Mouse (Mus musculus) activated CD4-positive, CD25-positive, alpha-beta regulatory T cell, adult 4 months (primary cell): Measurements from ENCODE around the gene Obp2b. TPM values are rescaled to one million over a fixed set of nuclear protein-coding genes. Genes with fewer than 3 reads are reported as not detected.
"Not testable (repeated sequence)": the region's sequence is repeated elsewhere in the genome, so short reads cannot be mapped to it uniquely, and the experiment has no call there.

ENCODE experiments used
- ATAC-seq: one replicate; pipeline ENCODE4 v1.8.0; 2017
- polyA plus RNA-seq, 2 experiments: library from polyadenylated mRNA; unstranded; fragments of 100-300 nt; shearing (Covaris generic); gene quantifications; one replicate each; pipeline ENCODE4 v1.2.1; 2017

The Obp2b gene
- not detected for polyA plus RNA-seq

DNA sequence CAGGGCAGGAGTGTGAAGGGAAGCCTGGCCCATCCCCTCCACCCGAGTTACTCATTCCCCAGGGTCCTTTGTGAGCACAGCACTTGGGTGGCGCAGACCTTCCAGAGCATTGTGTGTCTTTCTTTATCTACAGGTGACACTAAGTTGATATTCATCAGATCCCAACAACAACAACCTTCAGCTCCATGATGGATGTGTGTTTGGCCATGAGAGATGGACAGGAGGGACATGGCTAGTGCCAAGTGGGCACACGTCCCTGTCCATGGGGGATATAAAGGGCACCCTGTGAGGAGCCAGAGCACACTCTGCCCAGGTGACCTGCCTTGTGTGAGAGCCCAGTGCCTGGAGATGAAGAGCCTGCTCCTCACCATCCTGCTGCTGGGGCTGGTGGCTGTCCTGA lies at the start of gene Obp2b:
Gene Obp2b, plus strand, starts transcription at position 301 of the 400 bp plus-strand sequence.
- not testable (repeated sequence) for ATAC-seq

DNA sequence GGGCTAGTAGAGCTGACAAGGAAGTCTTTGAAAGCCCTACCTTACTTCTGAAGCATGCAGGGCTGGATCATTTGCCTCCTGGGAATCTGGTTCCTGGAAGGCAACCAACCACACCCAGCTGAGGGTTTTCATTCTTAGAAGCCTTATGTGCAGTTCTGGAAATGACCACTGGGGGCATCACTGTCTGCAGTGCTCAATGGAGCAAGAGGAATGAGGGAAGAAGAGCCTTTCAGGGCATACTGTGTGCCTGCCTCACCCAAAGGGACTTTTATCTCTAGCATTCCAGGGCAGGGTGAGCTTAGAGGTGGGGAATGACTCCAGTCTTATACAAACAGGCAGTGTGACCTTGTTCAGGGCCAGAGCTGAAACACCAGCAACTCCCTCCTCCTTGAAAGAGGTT lies 42.2 kb upstream of the Obp2b start:
- ATAC-seq = no peak

DNA sequence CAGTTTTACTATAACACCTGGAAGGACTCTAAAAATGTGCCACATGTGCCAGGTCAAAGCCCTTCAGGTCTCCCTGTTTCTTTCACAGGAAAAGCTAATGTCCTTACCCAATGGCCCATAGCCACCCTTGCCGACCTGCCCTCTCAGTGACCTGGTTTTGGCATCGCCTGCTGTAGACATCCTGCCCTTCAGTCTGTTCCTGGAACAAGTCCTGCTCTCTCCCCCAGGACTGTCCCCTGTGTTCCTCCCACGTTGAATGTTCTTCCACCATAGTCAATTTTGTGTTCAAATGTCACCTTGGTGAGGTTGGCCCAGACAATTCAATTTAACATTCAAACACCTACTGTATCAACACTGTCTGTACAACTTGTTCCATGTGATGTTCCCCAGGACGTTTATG lies 39.9 kb upstream of the Obp2b start:
- no peak for ATAC-seq

DNA sequence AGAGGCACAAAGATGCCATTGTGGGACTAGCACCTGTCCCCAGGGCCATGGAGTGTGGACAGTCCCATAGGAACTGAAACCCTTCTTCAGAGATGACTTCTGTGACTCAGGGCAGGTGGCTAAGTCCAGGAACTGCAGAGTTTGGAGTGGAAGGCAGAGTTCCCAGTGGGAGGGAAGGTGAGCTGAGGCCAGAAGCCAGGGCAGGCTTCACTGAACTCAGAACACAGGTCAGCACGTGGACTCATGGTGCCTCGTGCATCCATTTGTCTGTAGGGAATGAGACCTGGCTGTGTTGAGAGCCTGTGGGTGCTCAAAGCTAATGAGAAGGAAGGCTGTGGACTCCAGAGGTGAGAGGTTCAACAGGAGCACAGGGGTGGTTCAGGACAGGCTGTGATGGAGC lies 38.1 kb upstream of the Obp2b start:
- ATAC-seq = no peak

DNA sequence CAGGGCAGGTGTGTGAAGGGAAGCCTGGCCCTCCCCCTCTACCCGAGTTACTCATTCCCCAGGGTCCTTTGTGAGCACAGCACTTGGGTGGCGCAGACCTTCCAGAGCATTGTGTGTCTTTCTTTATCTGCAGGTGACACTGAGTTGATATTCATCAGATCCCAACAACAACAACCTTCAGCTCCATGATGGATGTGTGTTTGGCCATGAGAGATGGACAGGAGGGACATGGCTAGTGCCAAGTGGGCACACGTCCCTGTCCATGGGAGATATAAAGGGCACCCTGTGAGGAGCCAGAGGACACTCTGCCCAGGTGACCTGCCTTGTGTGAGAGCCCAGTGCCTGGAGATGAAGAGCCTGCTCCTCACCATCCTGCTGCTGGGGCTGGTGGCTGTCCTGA lies 37.1 kb upstream of the Obp2b start, which contains the start of gene Obp2a:
Gene Obp2a, plus strand, starts transcription at position 301 of the 400 bp plus-strand sequence.
- not testable (repeated sequence) for ATAC-seq

DNA sequence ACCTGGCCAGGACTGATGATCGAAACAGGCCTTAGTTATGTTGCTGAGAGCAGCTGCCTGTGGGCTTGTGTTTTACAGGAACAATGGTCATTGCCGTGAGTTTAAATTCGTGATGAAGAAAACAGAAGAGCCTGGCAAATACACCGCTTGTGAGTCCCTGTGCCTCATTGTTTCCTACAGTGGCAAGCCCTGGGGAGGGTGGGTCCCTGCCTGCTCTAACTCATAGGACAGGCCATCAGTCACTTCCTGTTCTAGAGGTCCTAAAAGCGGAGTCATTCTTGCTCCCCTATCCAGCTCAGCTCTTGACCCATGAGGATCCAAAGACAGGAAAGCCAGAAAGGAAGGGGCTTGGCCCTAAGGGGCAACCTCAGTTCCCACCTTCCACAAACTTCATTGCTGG lies 35.8 kb upstream of the Obp2b start:
- ATAC-seq = no peak

DNA sequence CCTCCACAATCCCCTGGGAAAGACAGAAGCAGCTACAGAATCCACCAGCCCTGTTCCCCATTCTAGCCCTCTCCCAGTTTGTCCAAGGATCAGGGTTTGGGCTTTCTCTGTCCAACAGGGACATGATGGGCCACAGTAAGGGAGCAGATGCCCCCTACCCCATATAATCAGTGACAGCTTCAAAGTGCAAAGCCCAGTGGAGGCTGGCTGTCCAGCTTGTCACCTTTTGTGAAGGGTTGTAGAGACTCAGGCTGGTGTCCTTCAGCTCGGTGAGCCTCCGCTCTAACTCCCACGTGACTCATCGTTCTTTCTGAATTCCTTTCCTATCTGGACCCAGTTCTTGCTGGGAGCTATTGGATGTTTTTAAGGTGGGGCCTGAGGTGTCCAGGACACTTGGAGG lies 33.1 kb upstream of the Obp2b start:
- no peak for ATAC-seq

DNA sequence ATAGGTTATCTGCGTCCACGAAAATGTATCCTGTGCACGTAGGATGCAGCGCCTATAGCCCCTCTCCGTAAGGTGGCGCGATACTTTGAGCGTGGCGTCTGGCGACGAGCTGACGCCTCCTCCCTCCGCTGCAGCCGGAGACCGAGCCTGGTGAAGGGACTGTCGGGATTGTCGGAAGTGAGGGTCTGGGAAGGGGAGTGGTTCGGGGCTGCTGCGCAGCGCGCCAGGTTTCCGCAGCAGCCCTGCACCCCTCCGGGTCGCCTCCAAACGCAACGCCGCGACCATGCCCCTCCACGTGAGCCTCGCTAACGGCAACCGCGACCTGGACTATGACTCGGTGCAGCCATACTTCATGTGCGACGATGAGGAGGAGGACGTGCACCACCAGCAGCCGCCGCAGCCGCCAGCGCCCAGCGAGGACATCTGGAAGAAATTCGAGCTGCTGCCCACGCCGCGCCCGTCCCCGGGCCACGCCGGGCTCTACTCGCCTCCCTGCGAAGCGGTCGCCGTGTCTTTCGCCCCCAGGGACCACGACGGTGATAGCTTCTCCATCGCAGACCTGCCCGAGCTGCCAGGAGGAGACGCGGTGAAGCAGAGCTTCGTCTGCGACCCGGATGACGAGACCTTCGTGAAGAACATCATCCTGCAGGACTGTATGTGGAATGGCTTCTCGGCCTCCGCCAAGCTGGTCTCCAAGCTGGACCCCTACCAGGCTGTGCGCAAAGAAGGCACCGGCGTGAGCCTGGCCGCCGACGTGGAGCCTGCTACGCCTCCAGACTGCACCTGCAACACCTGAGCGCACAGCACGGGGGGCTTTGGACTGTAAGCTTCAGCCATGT lies 29.9 kb upstream of the Obp2b start, which contains the start of gene Bmyc:
Gene Bmyc, plus strand, starts transcription at position 97 of the 839 bp plus-strand sequence.
- ATAC-seq = peak; percentile 90

DNA sequence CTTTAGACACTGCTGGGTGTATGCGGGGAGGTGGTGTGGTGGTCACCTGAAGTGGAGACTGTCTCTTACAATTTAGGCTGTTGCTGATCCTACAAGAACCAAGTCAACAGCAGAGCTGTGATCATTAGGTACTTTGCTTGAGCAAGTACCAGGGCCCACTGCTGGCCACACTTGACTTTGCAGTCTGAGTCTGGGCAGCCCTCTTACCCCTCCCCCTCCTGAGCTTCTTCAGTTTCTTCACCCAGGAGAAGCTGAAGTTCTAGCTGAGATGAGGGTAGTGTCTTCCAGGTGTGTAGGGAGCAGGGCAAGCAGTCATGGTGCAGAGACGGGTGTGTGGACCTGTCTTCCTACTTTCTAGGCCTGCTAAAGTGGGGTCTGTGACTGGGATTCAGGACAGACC lies 28.7 kb upstream of the Obp2b start:
- ATAC-seq = peak; percentile 38

DNA sequence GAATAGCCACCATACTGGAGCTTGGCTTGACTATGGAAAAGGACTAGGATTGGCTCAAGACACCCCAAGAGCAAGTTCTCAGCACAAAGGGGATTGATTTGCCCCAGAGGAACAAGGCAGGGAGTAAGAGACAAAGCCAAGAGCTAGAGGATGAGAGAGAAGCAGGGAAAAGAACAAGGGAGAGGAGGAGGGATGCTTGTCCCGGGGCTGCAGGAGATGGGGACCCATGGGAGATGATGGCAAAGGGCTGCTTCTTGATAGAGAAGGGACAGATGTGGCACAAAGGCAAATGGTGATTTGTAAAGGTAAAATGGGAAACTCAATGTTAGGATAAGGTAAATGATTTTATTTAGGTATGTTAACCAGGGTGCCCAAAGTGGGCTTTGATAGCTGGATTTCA lies 27.8 kb upstream of the Obp2b start:
- ATAC-seq = not testable (repeated sequence)

DNA sequence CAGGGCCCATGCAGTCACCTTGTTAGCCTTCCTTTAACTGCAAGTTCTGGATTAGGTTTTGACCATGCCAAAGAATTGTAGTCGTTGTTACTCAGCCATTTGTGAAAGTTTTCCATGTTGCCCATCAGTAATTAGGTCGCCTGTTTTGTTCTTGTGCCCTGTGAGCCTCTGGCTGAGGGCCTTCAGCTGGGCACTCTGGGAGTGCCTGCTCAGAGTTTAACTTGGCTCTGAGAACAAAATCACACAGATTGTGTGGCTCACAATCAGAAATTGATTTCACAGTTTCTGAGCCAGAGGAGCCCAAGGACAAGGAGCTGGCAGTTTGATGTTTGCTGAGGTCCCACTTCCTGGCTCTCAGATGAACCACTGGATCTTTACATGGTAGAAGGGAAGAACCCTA lies 27.0 kb upstream of the Obp2b start:
- ATAC-seq = not testable (repeated sequence)

DNA sequence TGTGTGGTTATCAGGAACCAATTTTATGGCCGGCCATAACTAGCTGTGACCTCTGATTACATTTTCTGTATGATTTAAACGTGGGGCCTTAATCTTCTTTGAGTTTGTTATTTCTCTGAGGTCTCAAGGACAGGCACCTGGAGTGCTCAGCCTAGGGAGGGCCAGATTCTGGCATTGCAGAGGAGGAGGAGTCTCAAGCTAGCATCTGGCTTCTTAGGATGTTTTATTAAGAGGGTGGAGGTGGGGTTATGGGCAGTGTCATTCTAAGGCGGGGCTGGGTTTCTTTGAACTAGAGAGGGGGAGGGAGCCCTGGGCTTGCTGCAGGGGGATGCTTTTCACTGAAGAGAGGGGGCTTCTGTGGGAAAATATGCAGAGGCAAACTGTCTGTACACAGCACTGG lies 25.2 kb upstream of the Obp2b start:
- ATAC-seq = not testable (repeated sequence)

DNA sequence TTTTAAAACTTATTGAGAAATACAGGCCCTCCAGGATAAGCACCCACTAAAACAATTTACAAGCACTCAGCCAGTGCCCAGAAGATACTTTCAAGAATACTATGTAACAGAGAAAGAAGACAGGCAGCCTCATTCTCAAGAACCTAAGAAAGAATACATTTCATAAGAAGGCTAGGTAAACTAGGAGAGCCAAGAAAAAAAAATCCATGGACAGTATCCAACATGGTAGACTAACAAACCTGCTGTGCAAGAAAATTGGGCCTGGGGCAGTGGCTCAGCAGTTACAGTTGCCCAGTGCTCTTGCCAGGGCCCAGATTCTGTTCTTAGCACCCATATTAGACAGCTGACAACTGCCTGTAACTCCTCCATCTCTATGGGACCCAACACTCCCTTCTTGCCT lies 19.6 kb upstream of the Obp2b start:
- ATAC-seq = no peak

DNA sequence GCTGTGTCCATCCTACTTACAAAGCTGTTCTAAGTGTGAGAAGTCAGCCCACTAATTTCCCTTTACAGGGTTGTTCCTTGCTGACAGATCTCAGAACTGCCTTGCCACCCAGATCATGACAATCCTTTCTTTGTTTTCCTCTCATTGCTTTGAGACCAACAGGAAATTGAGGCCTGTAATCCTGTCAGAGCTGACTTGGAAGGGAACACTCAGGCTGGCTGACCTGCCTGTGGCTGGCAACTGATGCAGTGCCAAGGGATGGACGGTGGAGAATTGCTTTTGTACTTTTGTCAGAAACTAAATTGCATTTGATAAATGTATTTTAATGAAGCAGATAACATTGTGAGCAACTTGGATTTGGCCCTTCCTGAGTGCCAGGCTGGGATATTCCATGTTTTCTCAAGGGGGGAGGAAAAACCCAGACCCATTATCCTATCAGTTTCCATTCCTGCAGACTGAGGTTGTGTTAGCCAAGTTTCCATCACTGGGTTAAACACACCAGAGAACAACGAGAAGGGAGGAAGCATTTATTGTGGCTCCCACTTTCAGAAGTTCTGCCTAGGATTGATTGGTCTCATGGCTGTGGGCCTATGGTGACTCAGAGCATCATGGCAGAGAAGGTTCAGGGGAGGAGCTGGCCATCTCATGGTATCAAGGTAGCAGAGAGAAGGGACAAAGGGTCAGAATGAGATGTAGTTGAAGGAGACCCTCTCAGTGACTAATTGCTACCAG lies 3.4 kb upstream of the Obp2b start:
- ATAC-seq = no peak

DNA sequence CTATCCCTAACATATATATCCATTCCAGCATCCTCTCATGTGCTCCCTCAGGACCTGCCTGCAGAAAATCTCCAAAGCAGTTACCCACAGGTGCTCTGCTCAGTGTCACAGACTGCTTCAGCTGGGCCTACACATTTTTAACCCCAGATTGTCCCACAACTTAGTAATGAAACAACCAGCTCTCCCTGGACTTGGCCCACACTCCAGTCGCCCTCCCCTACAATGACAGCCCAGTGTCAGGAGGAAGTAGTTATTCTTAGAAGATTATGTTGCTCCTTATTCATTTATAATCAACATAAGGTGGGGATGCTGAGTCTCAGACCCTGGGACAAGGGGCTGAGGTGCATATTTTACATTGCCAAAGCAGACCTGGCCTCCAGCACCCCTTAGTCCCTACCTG lies 4.9 kb downstream of the Obp2b start:
- ATAC-seq = no peak

DNA sequence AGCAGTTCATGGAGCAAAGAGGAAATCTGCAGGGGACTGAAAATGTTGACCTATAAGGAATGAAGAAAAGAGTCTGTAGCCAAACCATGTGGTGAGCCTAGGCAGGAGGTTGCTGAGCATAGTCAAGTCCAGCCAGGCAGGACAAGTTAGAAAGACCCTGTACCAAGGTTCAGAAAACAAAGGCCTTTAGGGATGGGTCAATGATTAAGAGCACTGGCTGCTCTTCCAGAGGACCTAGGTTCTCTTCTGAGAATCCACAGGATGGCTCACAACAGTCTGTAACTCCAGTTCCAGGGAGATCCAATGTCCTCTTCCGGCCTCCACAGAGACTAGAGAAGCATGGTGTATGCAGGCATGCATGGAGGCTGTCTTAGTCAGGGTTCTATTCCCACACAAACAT lies 17.4 kb downstream of the Obp2b start:
- ATAC-seq = no peak

DNA sequence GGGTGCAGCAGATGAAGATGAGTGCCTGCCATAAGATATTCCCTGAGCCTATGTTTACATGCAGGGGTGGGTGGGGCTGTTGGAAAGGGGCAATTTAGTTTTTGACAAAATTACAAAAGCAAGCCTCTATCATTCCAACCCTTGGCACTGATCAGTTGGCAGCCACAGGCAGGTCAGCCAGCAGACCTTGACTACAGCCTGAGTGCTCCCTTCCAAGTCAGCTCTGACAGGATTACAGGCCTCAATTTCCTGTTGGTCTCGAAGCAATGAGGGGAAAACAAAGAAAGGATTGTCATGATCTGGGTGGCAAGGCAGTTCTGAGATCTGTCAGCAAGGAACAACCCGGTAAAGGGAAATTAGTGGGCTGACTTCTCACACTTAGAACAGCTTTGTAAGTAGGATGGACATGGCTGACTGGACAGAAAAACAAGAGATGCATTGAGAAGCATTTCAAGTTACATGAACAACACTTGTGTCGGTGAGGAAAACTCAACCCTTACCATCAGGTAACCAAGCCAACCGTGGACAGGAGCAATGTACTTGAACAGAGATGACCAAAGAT lies 21.3 kb downstream of the Obp2b start:
- ATAC-seq = no peak

DNA sequence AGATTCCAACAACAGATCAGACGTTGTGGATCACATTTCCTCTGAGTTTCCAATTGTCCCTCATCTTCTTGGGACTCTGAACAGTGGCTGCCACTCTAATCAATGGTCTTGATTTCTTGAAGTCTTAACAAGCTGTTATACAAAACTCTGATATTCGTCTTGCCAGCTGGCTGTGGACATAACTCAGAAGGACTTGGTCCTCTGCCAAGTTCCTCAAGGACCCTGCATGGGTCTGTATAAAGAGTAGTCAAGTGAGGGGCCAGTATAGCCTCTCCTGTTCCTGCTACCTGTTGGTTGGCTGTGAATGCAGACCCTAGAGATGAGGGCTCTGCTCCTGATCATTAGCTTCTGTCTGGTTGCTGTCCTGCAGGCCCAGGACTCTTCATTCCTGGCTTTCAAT lies 28.5 kb downstream of the Obp2b start, which contains the start of gene Lcn3:
Gene Lcn3, plus strand, starts transcription at position 301 of the 400 bp plus-strand sequence.
- no peak for ATAC-seq

DNA sequence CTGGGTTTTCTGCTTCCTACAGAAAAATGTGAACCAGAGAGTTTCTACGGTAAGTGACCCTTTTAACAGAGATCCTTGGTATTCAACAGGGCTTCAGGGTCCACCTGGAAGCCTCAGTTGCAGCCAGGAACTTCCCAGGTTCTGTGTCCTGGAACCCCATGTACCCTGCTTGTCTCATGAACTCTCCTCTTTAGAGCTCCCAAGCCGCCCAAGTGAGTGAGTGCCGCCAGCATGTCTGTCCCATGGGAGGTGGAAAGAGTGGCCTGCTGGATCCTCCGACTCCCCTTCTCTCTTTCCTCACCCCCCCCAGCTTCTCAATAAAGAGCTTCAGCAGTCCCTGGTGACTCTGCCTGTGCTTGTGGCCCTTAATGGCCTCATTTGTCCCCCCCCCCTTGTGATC lies 31.0 kb downstream of the Obp2b start:
- ATAC-seq = no peak

DNA sequence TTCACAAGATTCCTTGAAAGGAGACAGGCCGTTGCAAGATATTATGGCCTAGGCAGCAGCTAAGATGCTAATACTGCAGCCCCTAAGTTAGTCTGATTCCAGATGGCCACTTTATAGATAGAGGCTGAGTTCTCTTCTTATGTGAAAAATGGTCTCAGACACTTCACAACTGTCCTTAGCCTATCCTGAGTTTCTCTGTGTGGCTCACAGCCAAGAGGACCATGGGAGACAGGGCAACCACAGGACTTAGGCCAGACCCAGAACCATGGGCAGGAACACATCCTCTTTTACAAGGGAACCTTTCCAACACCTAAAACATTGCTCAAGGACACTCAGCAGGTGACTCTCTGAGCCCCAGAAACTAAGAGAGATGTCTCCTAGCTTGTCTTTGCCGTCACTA lies 36.7 kb downstream of the Obp2b start:
- ATAC-seq = no peak

DNA sequence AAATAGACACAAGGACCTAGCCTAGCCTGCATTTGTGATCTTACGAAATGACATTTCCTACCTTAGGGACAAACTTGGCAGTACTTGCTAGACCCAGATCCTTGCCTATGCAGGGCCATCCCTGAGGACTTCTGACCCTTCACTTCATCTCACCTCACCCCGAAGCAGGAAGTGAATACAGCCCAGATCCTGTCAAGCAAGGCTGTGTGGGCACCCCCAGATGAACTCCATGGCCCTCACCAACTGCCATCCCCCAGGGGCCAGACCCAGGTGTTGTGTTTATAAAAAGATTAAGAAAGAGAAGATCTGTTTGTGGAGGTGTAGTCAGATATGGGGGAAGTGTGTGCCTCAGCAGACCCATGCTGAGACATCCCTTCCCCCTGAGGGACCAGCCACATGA lies 37.8 kb downstream of the Obp2b start:
- ATAC-seq = no peak

DNA sequence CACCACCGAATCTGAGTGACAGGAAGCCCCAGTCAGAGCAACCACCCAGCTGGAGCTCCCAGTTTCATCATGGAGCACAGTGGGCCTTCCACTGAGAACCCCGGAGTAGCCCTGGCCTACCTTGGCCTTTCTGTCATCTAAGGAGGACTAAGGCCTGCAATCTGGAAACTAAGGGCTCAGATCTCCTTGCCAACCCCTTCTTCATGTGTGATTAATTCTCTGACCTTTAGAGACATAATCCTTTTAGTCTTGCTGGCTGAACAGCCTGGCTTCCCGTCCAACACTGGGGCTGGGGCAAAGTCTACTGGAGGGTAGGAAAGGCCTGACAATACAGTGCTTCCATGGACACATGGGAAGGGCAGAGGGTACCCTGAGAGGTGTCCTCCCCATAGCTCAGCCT lies 39.2 kb downstream of the Obp2b start:
- no peak for ATAC-seq

DNA sequence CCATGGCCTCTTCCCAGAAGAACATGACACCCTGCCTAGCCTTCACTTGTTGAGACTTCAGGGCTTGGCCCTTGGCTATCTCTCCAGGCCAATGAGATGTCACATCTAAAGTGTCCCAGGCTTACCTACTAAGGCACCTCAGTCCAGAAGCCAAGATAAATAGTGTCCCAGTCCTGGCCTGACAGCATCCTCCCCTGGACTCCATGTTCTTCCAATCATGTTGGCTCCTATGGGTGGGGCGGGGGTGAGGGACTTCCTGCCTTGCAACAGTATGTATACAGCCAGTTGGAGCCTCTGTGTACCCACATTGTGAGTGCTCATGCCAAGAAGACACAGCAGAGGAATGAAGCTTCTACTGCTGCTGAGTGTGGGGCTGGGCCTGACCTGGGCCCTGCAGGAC lies 39.9 kb downstream of the Obp2b start, which contains the start of gene Lcn11:
Gene Lcn11, plus strand, starts transcription at position 301 of the 400 bp plus-strand sequence.
- ATAC-seq = no peak
